8 mouse cellular contexts compared by ENCODE assay signal in the genomic region with DNA sequence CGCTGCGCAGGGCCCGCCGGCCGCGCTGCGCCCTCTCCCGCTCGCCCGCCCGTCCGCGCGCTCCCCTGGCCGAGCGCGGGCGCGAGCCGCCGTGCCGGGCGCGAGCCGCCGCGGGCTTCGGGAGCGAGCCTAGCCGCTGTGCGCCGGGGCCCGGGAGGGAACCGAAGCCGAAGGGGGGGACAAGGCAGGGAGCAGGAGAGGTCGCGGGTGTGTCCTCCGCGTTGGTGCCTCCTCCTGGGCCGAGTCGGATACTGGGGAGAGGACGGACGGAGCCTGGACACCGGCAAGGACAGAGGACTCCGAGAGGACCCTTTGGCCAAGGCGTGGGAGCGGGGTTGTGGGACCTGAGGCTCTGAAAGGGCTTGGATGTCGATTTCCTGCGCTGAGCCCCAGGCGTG. TPM values are rescaled to one million over a fixed set of nuclear protein-coding genes. Genes with fewer than 3 reads are reported as not detected.
DNase-seq lines count a peak whose midpoint lies in the region; ATAC-seq and TF ChIP-seq lines count a peak whose summit lies in the region.

Gene Fam189a1, minus strand, starts transcription at position 57 of the 398 bp plus-strand sequence.

- no peaks in the 10 kb centered on the region for H3K9me3 ChIP-seq in lung, embryonic 14.5 days (ENCODE audit: low read depth, low read length)
- no peaks in the 10 kb centered on the region for H3K9me3 ChIP-seq in forebrain, postnatal 0 days (ENCODE audit: low read length)
- H3K9me3 ChIP-seq in lung, postnatal 0 days (ENCODE audit: low read length): no peaks in the 10 kb centered on the region
- H3K9me3 ChIP-seq in stomach, embryonic 15.5 days: no peaks in the 10 kb centered on the region

- H3K36me3 ChIP-seq in lung, embryonic 14.5 days (ENCODE audit: insufficient read depth): no peaks in the 10 kb centered on the region
- no peaks in the 10 kb centered on the region for H3K36me3 ChIP-seq in forebrain, postnatal 0 days (ENCODE audit: insufficient read depth)
- no peaks in the 10 kb centered on the region for H3K36me3 ChIP-seq in lung, postnatal 0 days (ENCODE audit: insufficient read depth, low read length)
- no peaks in the 10 kb centered on the region for H3K36me3 ChIP-seq in stomach, embryonic 15.5 days

- no peak for TF ChIP-seq CTCF in lung, embryonic 14.5 days (IDR thresholded peaks at IDR 0.05; ENCODE audit: low read depth)
- no peak for TF ChIP-seq CTCF in forebrain, postnatal 0 days (IDR thresholded peaks at IDR 0.05; ENCODE audit: low read depth)
- TF ChIP-seq CTCF in lung, postnatal 0 days (IDR thresholded peaks at IDR 0.05): no peak; the same call in 1 of the 2 replicates

- H3K4me3 ChIP-seq in lung, embryonic 14.5 days (ENCODE audit: low read depth, low read length): peak within 1 kb of the TSS; percentile 55
- peak within 1 kb of the TSS; percentile 61 for H3K4me3 ChIP-seq in forebrain, postnatal 0 days (ENCODE audit: low read depth, low read length)
- H3K4me3 ChIP-seq in lung, postnatal 0 days (ENCODE audit: low read depth, low read length): peak within 1 kb of the TSS; percentile 49
- peak within 1 kb of the TSS; percentile 53 for H3K4me3 ChIP-seq in stomach, embryonic 15.5 days (replicated peaks)

- H3K4me1 ChIP-seq in lung, embryonic 14.5 days (ENCODE audit: insufficient read depth): no peaks in the 10 kb centered on the region
- H3K4me1 ChIP-seq in forebrain, postnatal 0 days (ENCODE audit: insufficient read depth): peaks cover 2% of the 10 kb centered on the region; the same call in 1 of the 2 replicates
- H3K4me1 ChIP-seq in lung, postnatal 0 days (ENCODE audit: insufficient read depth, low read depth, low read length): peaks cover 4% of the 10 kb centered on the region; the same call in 1 of the 2 replicates
- peaks cover 7% of the 10 kb centered on the region for H3K4me1 ChIP-seq in stomach, embryonic 15.5 days

- H3K4me2 ChIP-seq in lung, embryonic 14.5 days: peak within 1 kb of the TSS; percentile 99
- peak within 1 kb of the TSS; percentile 96 for H3K4me2 ChIP-seq in forebrain, postnatal 0 days (ENCODE audit: low read depth)
- peak within 1 kb of the TSS; percentile 99 for H3K4me2 ChIP-seq in lung, postnatal 0 days (replicated peaks; ENCODE audit: low read depth, low read length)
- H3K4me2 ChIP-seq in stomach, embryonic 15.5 days: peak within 1 kb of the TSS; percentile 97

- no peak for TF ChIP-seq EP300 in lung, postnatal 0 days (IDR thresholded peaks at IDR 0.05)

- H3K9ac ChIP-seq in lung, embryonic 14.5 days: peak within 1 kb of the TSS; percentile 49
- peak within 1 kb of the TSS; percentile 62 for H3K9ac ChIP-seq in forebrain, postnatal 0 days
- no peak within 1 kb of the TSS for H3K9ac ChIP-seq in lung, postnatal 0 days (replicated peaks; ENCODE audit: low read depth)
- H3K9ac ChIP-seq in stomach, embryonic 15.5 days: peak within 1 kb of the TSS; percentile 23; the same call in 1 of the 2 replicates

- peak; percentile 84 for ATAC-seq in lung, embryonic 14.5 days (ENCODE audit: insufficient read depth)
- no peak for ATAC-seq in forebrain, postnatal 0 days
- peak; percentile 69 for ATAC-seq in lung, postnatal 0 days
- ATAC-seq in stomach, embryonic 15.5 days (ENCODE audit: insufficient read depth, low FRiP score, low read depth): peak; percentile 53; the same call in 1 of the 2 replicates

- H3K27ac ChIP-seq in lung, embryonic 14.5 days (ENCODE audit: low read depth): no peak within 1 kb of the TSS
- peak within 1 kb of the TSS; percentile 59 for H3K27ac ChIP-seq in forebrain, postnatal 0 days (ENCODE audit: low read depth, low read length)
- H3K27ac ChIP-seq in lung, postnatal 0 days (ENCODE audit: low read length): no peak within 1 kb of the TSS
- H3K27ac ChIP-seq in stomach, embryonic 15.5 days: no peak within 1 kb of the TSS

- peaks cover 59% of the 10 kb centered on the region for H3K27me3 ChIP-seq in lung, embryonic 14.5 days (ENCODE audit: insufficient read depth, low read length)
- peaks cover 23% of the 10 kb centered on the region for H3K27me3 ChIP-seq in forebrain, postnatal 0 days (ENCODE audit: insufficient read depth, low read length)
- H3K27me3 ChIP-seq in lung, postnatal 0 days (replicated peaks; ENCODE audit: insufficient read depth, low read length): peaks cover 33% of the 10 kb centered on the region
- peaks cover 41% of the 10 kb centered on the region for H3K27me3 ChIP-seq in stomach, embryonic 15.5 days (replicated peaks)

- WGBS in lung, embryonic 14.5 days: under 1% methylated on average over 48 of the region's 50 CpGs
- WGBS in forebrain, postnatal 0 days: 7% methylated on average over 44 of the region's 50 CpGs
- under 1% methylated on average over 17 of the region's 50 CpGs for WGBS in lung, postnatal 0 days
- WGBS in stomach, embryonic 15.5 days: under 1% methylated on average over 40 of the region's 50 CpGs

- peak; percentile 71 for DNase-seq in lung, embryonic 14.5 days
- no peak for DNase-seq in lung, postnatal 36 days
- peak; percentile 32 to 69 for DNase-seq in cerebellum, adult 18-20 months
- DNase-seq in forebrain, postnatal 0 days: no peak
- DNase-seq in layer of hippocampus, adult 18-20 months (ENCODE audit: low spot score in 2 of 2): peak; percentile 28
- DNase-seq in lung, postnatal 0 days (ENCODE audit: low spot score): peak; percentile 12
- DNase-seq in c-Kit-positive CD71-positive TER-119-positive erythroid progenitor cells, embryonic 14.5 days (ENCODE audit: low spot score): no peak

RNA-seq across cellular contexts. Expression of gene Fam189a1, which starts in this region (rescaled TPM):
- polyA plus RNA-seq in lung, embryonic 14.5 days (2014; fragmentation: Nextera tagmentation; extraction: Ambion mirVana): 0.46 and 0.50 TPM in 2 replicates
- total RNA-seq in forebrain, postnatal 0 days (2014; rRNA removed): 13.0 and 20.8 TPM in 2 replicates
- polyA plus RNA-seq in forebrain, postnatal 0 days (2015; fragmentation: Nextera tagmentation; extraction: Ambion mirVana): 7.9 and 15.2 TPM in 2 replicates
- 10 to 100 TPM; 65.0 to 72.8 TPM for total RNA-seq in layer of hippocampus, adult 18-20 months (2021)
- 0.07 and 0.25 TPM in 2 replicates for polyA plus RNA-seq in lung, postnatal 0 days (2015; fragmentation: Nextera tagmentation; extraction: Ambion mirVana)
- polyA plus RNA-seq in stomach, embryonic 15.5 days (2015; fragmentation: Nextera tagmentation; extraction: Ambion mirVana): 0.61 and 0.74 TPM in 2 replicates

Comparison
In these comparisons a context has a peak if more than half of its experiments do, and no peak if none do; other contexts are left out.
1. Peak in DNase-seq, ATAC-seq, H3K4me3 ChIP-seq, H3K9ac ChIP-seq and H3K4me2 ChIP-seq in lung, embryonic 14.5 days; RNA of the gene not detected or under 1 TPM.
2. Peak in DNase-seq, ATAC-seq, H3K4me3 ChIP-seq and H3K4me2 ChIP-seq in lung, postnatal 0 days; RNA of the gene not detected or under 1 TPM.
3. Peak in ATAC-seq, H3K4me3 ChIP-seq, H3K9ac ChIP-seq and H3K4me2 ChIP-seq in stomach, embryonic 15.5 days; RNA of the gene not detected or under 1 TPM.
4. DNase-seq: peak in cerebellum, adult 18-20 months (2 of 2) and layer of hippocampus, adult 18-20 months (2 of 2); none in lung, postnatal 36 days (single experiment), forebrain, postnatal 0 days (single experiment) and c-Kit-positive CD71-positive TER-119-positive erythroid progenitor cells, embryonic 14.5 days (single experiment).
5. Peak in every context shown above with its lines, with median percentiles within 50 percentile points of each other: H3K4me2 ChIP-seq and H3K4me3 ChIP-seq.